Mouse (Mus musculus) ES-Bruce4 (cell line): ENCODE results near the gene Nt5c1a.

Experiments used
- EP300 ChIP-seq: IDR thresholded peaks from 2 replicates; pipeline ENCODE4 v1.6.1; 2011; ENCODE audit warnings: low read depth, low read length; ENCODE audit not compliant: insufficient read depth
- POLR2A ChIP-seq: IDR thresholded peaks from one replicate; pipeline ENCODE4 v1.8.1; 2011; ENCODE audit warnings: low read length; ENCODE audit not compliant: insufficient read depth

- no peak for TF ChIP-seq POLR2A
- no peak for TF ChIP-seq EP300
Observed at GRCm38 (mm10) chr4:123252214-123252613, 50.9 kb downstream of the Nt5c1a start.
